Mouse (Mus musculus): ENCODE results near the gene Eif4h. TPM values are rescaled to one million over a fixed set of nuclear protein-coding genes. Genes with fewer than 3 reads are reported as not detected.
A peak's percentile ranks its signal among the peaks of the same experiment; 100 is the strongest.

The Eif4h gene
- polyA plus RNA-seq, 1 experiment = 183 TPM

DNA sequence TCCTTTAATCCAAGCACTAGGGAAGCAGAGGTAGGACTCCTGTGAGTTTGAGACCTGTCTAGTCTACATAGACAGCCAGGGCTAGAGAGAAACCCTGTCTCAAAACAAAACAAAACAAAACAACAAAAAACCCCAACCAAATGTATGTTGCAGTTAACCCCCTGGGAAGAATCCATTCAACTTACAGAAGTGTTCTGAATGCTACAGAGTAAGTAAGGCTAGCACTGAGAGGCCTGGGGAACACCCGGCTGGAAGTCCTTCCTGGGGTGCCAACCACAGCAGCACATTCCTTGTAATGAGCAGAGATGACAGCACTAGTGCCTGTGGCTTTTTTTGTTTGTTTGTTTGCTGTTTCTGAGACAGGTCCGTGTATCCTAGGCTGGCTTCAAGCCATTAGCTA is 6.4 kb downstream of the Eif4h start:
- H3K36me3 ChIP-seq (ENCODE audit: control insufficient read depth, insufficient read depth, low read length) = peaks cover 5% of the 10 kb centered on the region
- no peaks in the 10 kb centered on the region for H3K27me3 ChIP-seq (ENCODE audit: control insufficient read depth, insufficient read depth, low read length)
- H3K27ac ChIP-seq (ENCODE audit: control insufficient read depth, insufficient read depth, low read depth, low read length) = no peak overlapping the region
- TF ChIP-seq POLR2A (IDR thresholded peaks at IDR 0.05; ENCODE audit: control insufficient read depth, low read depth, low read length) (no peak), CTCF (IDR thresholded peaks at IDR 0.05; ENCODE audit: control insufficient read depth, insufficient read depth, insufficient replicate concordance, low read depth, low read length) (no peak)
- no peak overlapping the region for H3K4me3 ChIP-seq (ENCODE audit: control insufficient read depth, low read depth, low read length)
- H3K4me1 ChIP-seq (ENCODE audit: control insufficient read depth, insufficient read depth, low read length) = peaks cover 3% of the 10 kb centered on the region

DNA sequence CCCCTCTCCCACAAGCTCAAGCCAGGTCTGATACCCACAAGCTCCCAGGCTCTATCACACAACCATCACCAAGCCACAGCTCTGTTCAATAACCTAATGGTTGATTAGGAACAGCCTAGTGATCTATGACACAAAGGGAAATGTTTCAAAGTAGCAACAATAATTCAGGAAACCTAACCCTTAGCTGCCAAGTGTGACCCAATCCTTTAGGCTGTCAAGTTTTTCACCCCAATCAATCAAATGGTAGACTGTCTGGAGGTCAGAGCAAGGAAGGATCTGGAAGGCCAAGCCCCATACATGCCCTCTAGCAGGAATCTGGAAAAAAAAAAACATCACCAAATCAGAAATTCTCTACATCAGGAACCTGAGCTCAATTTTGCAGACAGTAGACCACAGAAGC is 8.5 kb downstream of the Eif4h start:
- Histone ChIP-seq H3K4me1 (ENCODE audit: control insufficient read depth, insufficient read depth, low read length) (no peaks in the 10 kb centered on the region; the same call in 1 of the 2 replicates), H3K27ac (ENCODE audit: control insufficient read depth, insufficient read depth, low read depth, low read length) (no peak overlapping the region), H3K27me3 (ENCODE audit: control insufficient read depth, insufficient read depth, low read length) (no peaks in the 10 kb centered on the region), H3K36me3 (ENCODE audit: control insufficient read depth, insufficient read depth, low read length) (peaks cover 5% of the 10 kb centered on the region), H3K4me3 (ENCODE audit: control insufficient read depth, low read depth, low read length) (no peak overlapping the region)
- TF ChIP-seq POLR2A (IDR thresholded peaks at IDR 0.05; ENCODE audit: control insufficient read depth, low read depth, low read length) (no peak), CTCF (IDR thresholded peaks at IDR 0.05; ENCODE audit: control insufficient read depth, insufficient read depth, insufficient replicate concordance, low read depth, low read length) (no peak)

DNA sequence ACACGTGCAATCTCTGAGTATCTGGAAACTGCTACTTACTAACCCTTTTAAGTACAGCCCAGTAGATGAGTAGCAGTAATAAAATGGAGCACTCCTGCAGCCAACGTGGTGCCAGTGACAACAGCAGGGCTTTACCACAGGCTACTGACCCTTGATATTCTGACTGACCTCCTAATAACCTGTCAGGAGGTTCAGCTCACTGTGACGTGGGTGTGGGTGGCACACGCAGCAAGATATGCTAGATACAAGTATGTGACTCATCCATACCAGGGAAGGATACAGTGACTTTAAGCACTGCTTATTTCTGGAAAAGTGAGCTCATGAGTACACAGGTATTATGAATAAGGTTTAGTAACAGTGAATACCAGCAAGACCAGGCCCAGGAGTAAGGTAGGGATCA is 9.8 kb downstream of the Eif4h start:
- no peak overlapping the region for H3K27ac ChIP-seq (ENCODE audit: control insufficient read depth, insufficient read depth, low read depth, low read length)
- no peaks in the 10 kb centered on the region; the same call in 1 of the 2 replicates for H3K4me1 ChIP-seq (ENCODE audit: control insufficient read depth, insufficient read depth, low read length)
- no peaks in the 10 kb centered on the region for H3K27me3 ChIP-seq (ENCODE audit: control insufficient read depth, insufficient read depth, low read length)
- H3K4me3 ChIP-seq (ENCODE audit: control insufficient read depth, low read depth, low read length) = no peak overlapping the region
- H3K36me3 ChIP-seq (ENCODE audit: control insufficient read depth, insufficient read depth, low read length) = peaks cover 5% of the 10 kb centered on the region
- TF ChIP-seq POLR2A (IDR thresholded peaks at IDR 0.05; ENCODE audit: control insufficient read depth, low read depth, low read length) (no peak), CTCF (IDR thresholded peaks at IDR 0.05; ENCODE audit: control insufficient read depth, insufficient read depth, insufficient replicate concordance, low read depth, low read length) (no peak)

DNA sequence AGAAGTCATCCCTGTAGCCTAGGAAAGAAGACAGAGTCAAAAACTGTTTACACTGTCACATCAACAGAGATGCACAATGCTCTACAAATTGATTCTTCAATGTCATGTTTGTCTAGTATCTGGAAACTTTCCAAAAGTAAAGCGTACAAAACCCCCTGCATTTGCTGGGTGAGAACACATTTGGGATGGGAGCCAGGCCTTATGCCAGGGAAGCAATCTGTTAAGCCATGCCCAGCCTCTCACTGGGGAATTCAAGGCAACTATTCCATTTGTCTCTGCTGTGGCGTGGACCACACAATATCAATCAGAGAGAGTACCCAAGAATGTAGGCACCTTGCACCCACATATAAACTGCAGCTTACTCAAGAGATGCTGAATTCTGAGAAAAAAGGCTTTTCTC is 17.2 kb downstream of the Eif4h start:
- TF ChIP-seq POLR2A (IDR thresholded peaks at IDR 0.05; ENCODE audit: control insufficient read depth, low read depth, low read length) = no peak
- TF ChIP-seq CTCF (IDR thresholded peaks at IDR 0.05; ENCODE audit: control insufficient read depth, insufficient read depth, insufficient replicate concordance, low read depth, low read length) = no peak
- H3K4me3 ChIP-seq (ENCODE audit: control insufficient read depth, low read depth, low read length) = no peak overlapping the region

DNA sequence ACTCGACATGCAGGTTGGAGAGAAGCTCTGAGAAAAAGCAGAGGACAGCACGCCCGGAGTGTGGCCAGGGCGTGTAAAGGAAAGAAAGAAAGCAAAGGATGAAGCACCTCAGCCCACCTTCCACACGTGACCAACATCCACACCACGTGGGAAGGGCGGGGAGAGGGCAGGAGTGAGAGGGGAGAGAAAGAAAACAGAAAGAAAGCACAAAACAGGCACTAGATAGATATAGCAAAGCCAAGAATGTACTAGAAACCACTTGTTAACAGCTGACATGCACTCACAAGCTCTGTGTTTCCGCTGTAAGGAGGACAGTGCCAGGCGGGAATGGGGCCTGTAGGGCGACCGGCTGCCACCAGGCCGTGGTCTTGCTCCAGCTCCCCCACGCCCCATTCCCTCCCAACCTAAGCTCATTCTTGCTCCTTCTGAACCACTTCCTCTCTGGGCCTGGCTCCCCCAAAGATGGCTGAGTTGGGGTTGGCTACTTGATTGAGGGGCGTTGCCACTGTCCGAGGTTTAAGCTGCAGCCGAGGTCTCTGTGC is 18.1 kb downstream of the Eif4h start:
- Histone ChIP-seq H3K27me3 (ENCODE audit: control insufficient read depth, insufficient read depth, low read length) (no peaks in the 10 kb centered on the region), H3K4me3 (ENCODE audit: control insufficient read depth, low read depth, low read length) (no peak overlapping the region), H3K4me1 (ENCODE audit: control insufficient read depth, insufficient read depth, low read length) (no peaks in the 10 kb centered on the region), H3K36me3 (ENCODE audit: control insufficient read depth, insufficient read depth, low read length) (peaks cover 4% of the 10 kb centered on the region), H3K27ac (ENCODE audit: control insufficient read depth, insufficient read depth, low read depth, low read length) (no peak overlapping the region)
- TF ChIP-seq CTCF (IDR thresholded peaks at IDR 0.05; ENCODE audit: control insufficient read depth, insufficient read depth, insufficient replicate concordance, low read depth, low read length) = no peak
- TF ChIP-seq POLR2A (IDR thresholded peaks at IDR 0.05; ENCODE audit: control insufficient read depth, low read depth, low read length) = no peak

More for the DNA sequence above, 17.2 kb downstream of the Eif4h start:
- no peaks in the 10 kb centered on the region for H3K27me3 ChIP-seq (ENCODE audit: control insufficient read depth, insufficient read depth, low read length)
- no peak overlapping the region for H3K27ac ChIP-seq (ENCODE audit: control insufficient read depth, insufficient read depth, low read depth, low read length)
- peaks cover 4% of the 10 kb centered on the region for H3K36me3 ChIP-seq (ENCODE audit: control insufficient read depth, insufficient read depth, low read length)
- H3K4me1 ChIP-seq (ENCODE audit: control insufficient read depth, insufficient read depth, low read length) = no peaks in the 10 kb centered on the region

DNA sequence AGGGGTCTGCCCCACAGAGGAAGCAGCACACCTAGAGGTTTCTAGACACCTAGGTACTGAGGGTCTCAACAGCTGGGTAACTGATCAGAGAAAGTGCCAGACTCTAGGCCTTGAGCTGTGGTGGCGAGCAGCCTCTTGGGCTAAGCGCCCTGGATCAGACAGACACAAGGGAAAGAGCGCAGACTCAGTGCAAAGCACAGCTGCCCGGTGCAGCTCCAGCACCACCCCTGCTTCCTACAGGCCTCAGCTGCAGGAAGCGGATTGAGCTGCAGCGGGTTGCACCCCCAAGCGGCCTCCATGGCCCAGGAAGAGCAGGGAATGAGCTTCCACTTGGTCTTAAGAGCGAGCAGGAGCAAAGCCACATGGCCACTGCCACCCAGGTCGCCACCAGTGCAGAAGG is 18.8 kb downstream of the Eif4h start:
- Histone ChIP-seq H3K27ac (ENCODE audit: control insufficient read depth, insufficient read depth, low read depth, low read length) (no peak overlapping the region), H3K4me1 (ENCODE audit: control insufficient read depth, insufficient read depth, low read length) (no peaks in the 10 kb centered on the region), H3K4me3 (ENCODE audit: control insufficient read depth, low read depth, low read length) (no peak overlapping the region), H3K36me3 (ENCODE audit: control insufficient read depth, insufficient read depth, low read length) (peaks cover 4% of the 10 kb centered on the region), H3K27me3 (ENCODE audit: control insufficient read depth, insufficient read depth, low read length) (no peaks in the 10 kb centered on the region)
- no peak for TF ChIP-seq CTCF (IDR thresholded peaks at IDR 0.05; ENCODE audit: control insufficient read depth, insufficient read depth, insufficient replicate concordance, low read depth, low read length)
- no peak for TF ChIP-seq POLR2A (IDR thresholded peaks at IDR 0.05; ENCODE audit: control insufficient read depth, low read depth, low read length)

DNA sequence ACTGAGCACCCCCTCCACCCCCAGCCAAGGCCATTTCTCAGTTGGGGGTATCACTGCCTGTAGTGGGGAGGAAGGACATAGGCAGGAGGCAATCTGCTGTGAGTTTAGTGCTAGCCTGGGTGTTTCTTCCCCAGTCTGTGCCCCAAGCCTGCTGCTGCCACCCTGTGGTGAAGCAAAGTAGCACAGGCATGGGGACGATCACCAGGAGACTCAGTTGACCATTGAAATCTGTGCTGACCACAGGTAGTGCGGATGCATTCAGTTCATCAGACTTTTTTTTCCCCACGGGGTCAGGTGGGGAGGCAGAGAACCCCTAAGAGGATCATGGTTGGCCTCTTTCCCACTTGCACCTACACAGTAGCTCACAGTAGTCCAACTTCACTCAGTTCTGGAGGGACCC is 22.2 kb downstream of the Eif4h start:
- TF ChIP-seq POLR2A (IDR thresholded peaks at IDR 0.05; ENCODE audit: control insufficient read depth, low read depth, low read length) (no peak), CTCF (IDR thresholded peaks at IDR 0.05; ENCODE audit: control insufficient read depth, insufficient read depth, insufficient replicate concordance, low read depth, low read length) (peak; percentile 90)
- no peaks in the 10 kb centered on the region; the same call in 1 of the 2 replicates for H3K4me1 ChIP-seq (ENCODE audit: control insufficient read depth, insufficient read depth, low read length)
- no peak overlapping the region for H3K27ac ChIP-seq (ENCODE audit: control insufficient read depth, insufficient read depth, low read depth, low read length)
- no peak overlapping the region for H3K4me3 ChIP-seq (ENCODE audit: control insufficient read depth, low read depth, low read length)
- no peaks in the 10 kb centered on the region for H3K27me3 ChIP-seq (ENCODE audit: control insufficient read depth, insufficient read depth, low read length)
- peaks cover 2% of the 10 kb centered on the region; the same call in 1 of the 2 replicates for H3K36me3 ChIP-seq (ENCODE audit: control insufficient read depth, insufficient read depth, low read length)

Data from testis, adult 2 months (tissue).